Mouse (Mus musculus): ENCODE data around the gene Crygn. TPM values are rescaled to one million over a fixed set of nuclear protein-coding genes. Genes with fewer than 3 reads are reported as not detected.

Gene Crygn
- total RNA-seq, 2 experiments from 2014 or later: 1.0 to 1.5 TPM

- DNase-seq (ENCODE audit: low spot score in 2 of 2): peak in 1 of 2 experiments; percentile 34
These were observed 44.6 kb downstream of the Crygn start for GRCm38 (mm10) chr5:24713199-24713598.

GRCm38 (mm10) chr5:24711615-24712014, 46.2 kb downstream of the Crygn start:
- no peak for DNase-seq (ENCODE audit: low spot score in 2 of 2)

GRCm38 (mm10) chr5:24709962-24710361, 47.8 kb downstream of the Crygn start:
- peak in 1 of 2 experiments; percentile 20 for DNase-seq (ENCODE audit: low spot score in 2 of 2)

- no peak for DNase-seq (ENCODE audit: low spot score in 2 of 2)
These were observed 53.2 kb downstream of the Crygn start for GRCm38 (mm10) chr5:24704615-24705014.

GRCm38 (mm10) chr5:24701271-24701670, 56.5 kb downstream of the Crygn start:
- DNase-seq (ENCODE audit: low spot score in 2 of 2): no peak

Other genes with a start within 250 kb of the Crygn start
- gene Gbx1, start 230.8 kb downstream of the Crygn start, total RNA-seq (2021): not detected
- gene Asb10, start 217.0 kb downstream of the Crygn start, total RNA-seq (2021): under 1 TPM in 1 of 2 experiments, not detected in 1; 0.23 TPM
- gene 4931409K22Rik, start 201.2 kb downstream of the Crygn start, total RNA-seq (2021): not detected
- 10 to 100 TPM; 82.5 to 83.6 TPM for gene Abcf2, start 180.5 kb downstream of the Crygn start, total RNA-seq (2021)
- 10 to 100 TPM; 60.8 to 64.9 TPM for gene Chpf2, start 171.3 kb downstream of the Crygn start, total RNA-seq (2021)
- 10 to 100 TPM; 87.4 to 93.2 TPM for gene Smarcd3, start 133.6 kb downstream of the Crygn start, total RNA-seq (2021)
- 10 to 100 TPM; 76.0 to 78.0 TPM for gene Nub1, start 72.5 kb downstream of the Crygn start, total RNA-seq (2021)
- gene Wdr86, start 27.3 kb downstream of the Crygn start, total RNA-seq (2021): under 1 TPM; 0.33 to 0.62 TPM
- 100 to 1,000 TPM; 113 to 119 TPM for gene Rheb, start 84.6 kb upstream of the Crygn start, total RNA-seq (2021)